Mouse (Mus musculus): ENCODE measurements around the gene Isyna1.

The Isyna1 gene

GRCm38 (mm10) chr8:70602139-70602811, 8.1 kb downstream of the Isyna1 start:
- in situ Hi-C loops (cut with MboI, MseI), result no loop called here

GRCm38 (mm10) chr8:70604558-70604957, 10.4 kb downstream of the Isyna1 start:
- in situ Hi-C loops (cut with MboI, MseI), result no loop called here

GRCm38 (mm10) chr8:70605871-70606779, 12.0 kb downstream of the Isyna1 start:
- in situ Hi-C loops (cut with MboI, MseI), result no loop called here

GRCm38 (mm10) chr8:70606780-70607602, 12.8 kb downstream of the Isyna1 start:
- in situ Hi-C loops (cut with MboI, MseI), result no loop called here

- in situ Hi-C loops (cut with MboI, MseI), result no loop called here
Measured at GRCm38 (mm10) chr8:70607603-70607897, 13.4 kb downstream of the Isyna1 start.

GRCm38 (mm10) chr8:70607898-70608748, 13.9 kb downstream of the Isyna1 start:
- in situ Hi-C loops (cut with MboI, MseI), result no loop called here

GRCm38 (mm10) chr8:70608749-70609367, 14.7 kb downstream of the Isyna1 start, which contains the start of gene Ssbp4:
Gene Ssbp4 (minus strand): TSS chr8:70608872.
- in situ Hi-C loops (cut with MboI, MseI), result no loop called here

GRCm38 (mm10) chr8:70609368-70609848, 15.2 kb downstream of the Isyna1 start:
- in situ Hi-C loops (cut with MboI, MseI), result no loop called here

GRCm38 (mm10) chr8:70609849-70610795, 15.9 kb downstream of the Isyna1 start:
- in situ Hi-C loops (cut with MboI, MseI), result loop anchor here (5.0 kb wide), 1 partner anchor 47 kb away; no protein-coding TSS in a partner anchor

- in situ Hi-C loops (cut with MboI, MseI), result loop anchor here (5.0 kb wide), 1 partner anchor 46 kb away; no protein-coding TSS in a partner anchor
Measured at GRCm38 (mm10) chr8:70610796-70611771, 16.9 kb downstream of the Isyna1 start.

- in situ Hi-C loops (cut with MboI, MseI), result loop anchor here (5.0 kb wide), 1 partner anchor 45 kb away; no protein-coding TSS in a partner anchor
Measured at GRCm38 (mm10) chr8:70611849-70612248, 17.7 kb downstream of the Isyna1 start.

- in situ Hi-C loops (cut with MboI, MseI), result loop anchor here (5.0 kb wide), 1 partner anchor 44 kb away; no protein-coding TSS in a partner anchor
Measured at GRCm38 (mm10) chr8:70613763-70614162, 19.6 kb downstream of the Isyna1 start.

GRCm38 (mm10) chr8:70614469-70614868, 20.3 kb downstream of the Isyna1 start:
- in situ Hi-C loops (cut with MboI, MseI), result loop anchor here (5.0 kb wide), 1 partner anchor 43 kb away; no protein-coding TSS in a partner anchor

GRCm38 (mm10) chr8:70615281-70615680, 21.1 kb downstream of the Isyna1 start:
- in situ Hi-C loops (cut with MboI, MseI), result no loop called here

- in situ Hi-C loops (cut with MboI, MseI), result no loop called here
Measured at GRCm38 (mm10) chr8:70615894-70616293, 21.7 kb downstream of the Isyna1 start, which contains the start of gene Lrrc25. Gene Lrrc25 (plus strand): TSS chr8:70616155.

GRCm38 (mm10) chr8:70616645-70617044, 22.5 kb downstream of the Isyna1 start:
- in situ Hi-C loops (cut with MboI, MseI), result no loop called here

- in situ Hi-C loops (cut with MboI, MseI), result no loop called here
Measured at GRCm38 (mm10) chr8:70617985-70618384, 23.8 kb downstream of the Isyna1 start.

GRCm38 (mm10) chr8:70618888-70619334, 24.7 kb downstream of the Isyna1 start:
- in situ Hi-C loops (cut with MboI, MseI), result no loop called here
